9 mouse cellular contexts compared by ENCODE assay signal in genomic region chr15:101553169-101553568, GRCm38 (mm10). TPM values are rescaled to one million over a fixed set of nuclear protein-coding genes. Genes with fewer than 3 reads are reported as not detected.
A peak's percentile ranks its signal among the peaks of the same experiment; 100 is the strongest.
DNase-seq lines count a peak whose midpoint lies in the region; ATAC-seq lines count a peak whose summit lies in the region.
"Had no signal": no experiment of that assay in that cellular context is flagged by ENCODE, and none has a peak within 500 bp of the region (broad histone marks: within the 10 kb centered on the region; RNA-seq: fewer than 3 reads in every experiment).

No protein-coding gene starts in this region.

- H3K36me3 ChIP-seq in kidney, embryonic 14.5 days (ENCODE audit: control insufficient read depth, insufficient read depth, low read length): no peaks in the 10 kb centered on the region
- no peaks in the 10 kb centered on the region for H3K36me3 ChIP-seq in stomach, embryonic 16.5 days (ENCODE audit: control insufficient read depth, insufficient read depth, low read length)

- 0 out of 2 replicates have a peak overlapping the region, but pooled peaks have one; percentile 15 for H3K4me2 ChIP-seq in kidney, embryonic 14.5 days (replicated peaks; ENCODE audit: low read depth, low read length)
- H3K4me2 ChIP-seq in stomach, embryonic 16.5 days (ENCODE audit: low read depth, low read length): peak overlapping the region; percentile 41; the same call in 1 of the 2 replicates

- H3K4me3 ChIP-seq in kidney, embryonic 14.5 days (ENCODE audit: low read length): no peak overlapping the region
- no peak overlapping the region for H3K4me3 ChIP-seq in stomach, embryonic 16.5 days (replicated peaks; ENCODE audit: low read length)
- H3K4me3 ChIP-seq: erythroblast, embryonic 14.5 days had no signal

- DNase-seq in gastrocnemius, postnatal 14 days: peak; percentile 53
- DNase-seq in gastrocnemius, adult 8-10 months (ENCODE audit: low spot score in 2 of 2): no peak
- peak; percentile 52 for DNase-seq in adrenal gland, postnatal 14 days
- peak; percentile 30 for DNase-seq in forelimb bud, embryonic 11.5 days (ENCODE audit: low read depth, low spot score)

- 0 out of 2 replicates have a peak, but pooled peaks cover 3% of the 10 kb centered on the region for H3K4me1 ChIP-seq in kidney, embryonic 14.5 days (ENCODE audit: control insufficient read depth, insufficient read depth, low read length)
- peaks cover 9% of the 10 kb centered on the region for H3K4me1 ChIP-seq in stomach, embryonic 16.5 days (ENCODE audit: control insufficient read depth, insufficient read depth, low read length)

- H3K9me3 ChIP-seq in kidney, embryonic 14.5 days (ENCODE audit: control insufficient read depth, low read length): no peaks in the 10 kb centered on the region
- no peaks in the 10 kb centered on the region for H3K9me3 ChIP-seq in stomach, embryonic 16.5 days (replicated peaks; ENCODE audit: control insufficient read depth, low read length)

- whole genome bisulfite sequencing in kidney, embryonic 14.5 days: 0% methylated on average over 11 of the region's 11 CpGs
- under 1% methylated on average over 11 of the region's 11 CpGs for WGBS in stomach, embryonic 16.5 days

- peaks cover 9% of the 10 kb centered on the region for H3K27me3 ChIP-seq in kidney, embryonic 14.5 days (ENCODE audit: control insufficient read depth, insufficient read depth, low read length)
- no peaks in the 10 kb centered on the region for H3K27me3 ChIP-seq in stomach, embryonic 16.5 days (ENCODE audit: control insufficient read depth, insufficient read depth, low read length)

- no peak overlapping the region for H3K9ac ChIP-seq in kidney, embryonic 14.5 days (ENCODE audit: low read depth, low read length)
- no peak overlapping the region for H3K9ac ChIP-seq in stomach, embryonic 16.5 days (ENCODE audit: low read length)

- peak; percentile 81 for ATAC-seq in kidney, embryonic 14.5 days (ENCODE audit: low FRiP score, low TSS enrichment)
- peak; percentile 72 for ATAC-seq in megakaryocyte-erythroid progenitor cell, adult 5-6 weeks (replicated peaks; ENCODE audit: low FRiP score, low TSS enrichment, poor library complexity, severe bottlenecking)
- 0 out of 2 replicates have a peak, but pooled peaks have one; percentile 57 for ATAC-seq in stomach, embryonic 16.5 days (ENCODE audit: insufficient read depth, low FRiP score)
- ATAC-seq in erythroblast, adult 5-6 weeks (replicated peaks; ENCODE audit: low FRiP score, poor library complexity, severe bottlenecking): no peak

- no peak overlapping the region for H3K27ac ChIP-seq in kidney, embryonic 14.5 days (ENCODE audit: low read depth, low read length)
- no peak overlapping the region for H3K27ac ChIP-seq in stomach, embryonic 16.5 days (ENCODE audit: low read length)

- intact Hi-C loops in gastrocnemius, postnatal 14 days (cut with DNase I; ENCODE audit: low total_unique reads): no loop called here

RNA-seq across cellular contexts. Expression of gene Krt82, which starts 2.7 kb away (rescaled TPM):
- not detected for total RNA-seq in gastrocnemius, postnatal 14 days (2021)
- total RNA-seq in gastrocnemius, adult 8-10 months (2022): not detected
- not detected in 2 replicates for total RNA-seq in adrenal gland, postnatal 14 days (2021)
- not detected in 2 replicates for polyA plus RNA-seq in kidney, embryonic 14.5 days (2014; fragmentation: Nextera tagmentation; extraction: Ambion mirVana)
- not detected in 2 replicates for total RNA-seq in megakaryocyte-erythroid progenitor cell, adult 5-6 weeks (2014; fragmentation: Nextera tagmentation)
- total RNA-seq in megakaryocyte-erythroid progenitor cell, adult 5-6 weeks (2017): not detected in 2 replicates
- polyA plus RNA-seq in stomach, embryonic 16.5 days (2015; fragmentation: Nextera tagmentation; extraction: Ambion mirVana): not detected in 2 replicates
- not detected in 2 replicates for total RNA-seq in erythroblast, adult 5-6 weeks (2015; ENCODE audit: low replicate concordance)
- not detected in 2 replicates for total RNA-seq in erythroblast, adult 5-6 weeks (2017; ENCODE audit: low replicate concordance)
- polyA plus RNA-seq: erythroblast, embryonic 14.5 days had no signal

RNA-seq across cellular contexts. Expression of gene Krt90, which starts 9.6 kb away (rescaled TPM):
- not detected for total RNA-seq in gastrocnemius, postnatal 14 days (2021)
- total RNA-seq in gastrocnemius, adult 8-10 months (2022): not detected
- total RNA-seq in adrenal gland, postnatal 14 days (2021): not detected in 2 replicates
- 0.17 and 0.22 TPM in 2 replicates for polyA plus RNA-seq in kidney, embryonic 14.5 days (2014; fragmentation: Nextera tagmentation; extraction: Ambion mirVana)
- total RNA-seq in megakaryocyte-erythroid progenitor cell, adult 5-6 weeks (2014; fragmentation: Nextera tagmentation): not detected in 2 replicates
- total RNA-seq in megakaryocyte-erythroid progenitor cell, adult 5-6 weeks (2017): not detected in 2 replicates
- polyA plus RNA-seq in stomach, embryonic 16.5 days (2015; fragmentation: Nextera tagmentation; extraction: Ambion mirVana): 0.13 and 0.17 TPM in 2 replicates
- total RNA-seq in erythroblast, adult 5-6 weeks (2015; ENCODE audit: low replicate concordance): not detected in 2 replicates
- not detected in 2 replicates for total RNA-seq in erythroblast, adult 5-6 weeks (2017; ENCODE audit: low replicate concordance)
- polyA plus RNA-seq: erythroblast, embryonic 14.5 days had no signal

RNA-seq across cellular contexts. Expression of gene Krt75, which starts 20.5 kb away (rescaled TPM):
- not detected for total RNA-seq in gastrocnemius, postnatal 14 days (2021)
- not detected for total RNA-seq in gastrocnemius, adult 8-10 months (2022)
- total RNA-seq in adrenal gland, postnatal 14 days (2021): not detected in 2 replicates
- polyA plus RNA-seq in kidney, embryonic 14.5 days (2014; fragmentation: Nextera tagmentation; extraction: Ambion mirVana): 0.11 and 0.23 TPM in 2 replicates
- not detected in 2 replicates for total RNA-seq in megakaryocyte-erythroid progenitor cell, adult 5-6 weeks (2014; fragmentation: Nextera tagmentation)
- not detected in 2 replicates for total RNA-seq in megakaryocyte-erythroid progenitor cell, adult 5-6 weeks (2017)
- polyA plus RNA-seq in stomach, embryonic 16.5 days (2015; fragmentation: Nextera tagmentation; extraction: Ambion mirVana): 0.26 and 0.40 TPM in 2 replicates
- total RNA-seq in erythroblast, adult 5-6 weeks (2015; ENCODE audit: low replicate concordance): not detected in 2 replicates
- total RNA-seq in erythroblast, adult 5-6 weeks (2017; ENCODE audit: low replicate concordance): not detected in 2 replicates
- polyA plus RNA-seq: erythroblast, embryonic 14.5 days had no signal

RNA-seq across cellular contexts. Expression of gene Krt84, which starts 20.5 kb away (rescaled TPM):
- total RNA-seq in gastrocnemius, postnatal 14 days (2021): under 1 TPM in 1 of 2 experiments, not detected in 1; 0.08 TPM
- total RNA-seq in gastrocnemius, adult 8-10 months (2022): not detected
- not detected in 2 replicates for total RNA-seq in adrenal gland, postnatal 14 days (2021)
- not detected in 2 replicates for polyA plus RNA-seq in kidney, embryonic 14.5 days (2014; fragmentation: Nextera tagmentation; extraction: Ambion mirVana)
- total RNA-seq in megakaryocyte-erythroid progenitor cell, adult 5-6 weeks (2014; fragmentation: Nextera tagmentation): not detected in 2 replicates
- total RNA-seq in megakaryocyte-erythroid progenitor cell, adult 5-6 weeks (2017): not detected in 2 replicates
- 0.09 TPM in 1 of 2 replicates, not detected in the other for polyA plus RNA-seq in stomach, embryonic 16.5 days (2015; fragmentation: Nextera tagmentation; extraction: Ambion mirVana)
- not detected in 2 replicates for total RNA-seq in erythroblast, adult 5-6 weeks (2015; ENCODE audit: low replicate concordance)
- total RNA-seq in erythroblast, adult 5-6 weeks (2017; ENCODE audit: low replicate concordance): not detected in 2 replicates
- polyA plus RNA-seq: erythroblast, embryonic 14.5 days had no signal

RNA-seq across cellular contexts. Expression of gene Gm49425, which starts 36.1 kb away (rescaled TPM):
- total RNA-seq in gastrocnemius, postnatal 14 days (2021): not detected
- total RNA-seq in gastrocnemius, adult 8-10 months (2022): not detected
- total RNA-seq in adrenal gland, postnatal 14 days (2021): not detected in 2 replicates
- not detected in 2 replicates for polyA plus RNA-seq in kidney, embryonic 14.5 days (2014; fragmentation: Nextera tagmentation; extraction: Ambion mirVana)
- total RNA-seq in megakaryocyte-erythroid progenitor cell, adult 5-6 weeks (2014; fragmentation: Nextera tagmentation): not detected in 2 replicates
- total RNA-seq in megakaryocyte-erythroid progenitor cell, adult 5-6 weeks (2017): not detected in 2 replicates
- polyA plus RNA-seq in stomach, embryonic 16.5 days (2015; fragmentation: Nextera tagmentation; extraction: Ambion mirVana): not detected in 2 replicates
- total RNA-seq in erythroblast, adult 5-6 weeks (2015; ENCODE audit: low replicate concordance): not detected in 2 replicates
- total RNA-seq in erythroblast, adult 5-6 weeks (2017; ENCODE audit: low replicate concordance): not detected in 2 replicates
- polyA plus RNA-seq: erythroblast, embryonic 14.5 days had no signal

Comparison
In these comparisons a context has a peak if more than half of its experiments do, and no peak if none do; other contexts are left out.
1. DNase-seq: peak in gastrocnemius, postnatal 14 days (single experiment), adrenal gland, postnatal 14 days (single experiment) and forelimb bud, embryonic 11.5 days (single experiment); none in gastrocnemius, adult 8-10 months (0 of 2).